Mouse (Mus musculus) v-Abl transformed pro-B cells (cell line): ENCODE data around the gene Rpl3.
"Not testable (repeated sequence)": the region's sequence is repeated elsewhere in the genome, so short reads cannot be mapped to it uniquely, and the experiment has no call there.

Experiments
- in situ Hi-C, 2 experiments: fragments of 400-800 bp; cut with MboI; formaldehyde crosslinking; loops; one replicate each; pipeline ENCODE4 v1.15.1; 2025; ENCODE audit not compliant: unreplicated experiment in 2 of 2

The Rpl3 gene

DNA sequence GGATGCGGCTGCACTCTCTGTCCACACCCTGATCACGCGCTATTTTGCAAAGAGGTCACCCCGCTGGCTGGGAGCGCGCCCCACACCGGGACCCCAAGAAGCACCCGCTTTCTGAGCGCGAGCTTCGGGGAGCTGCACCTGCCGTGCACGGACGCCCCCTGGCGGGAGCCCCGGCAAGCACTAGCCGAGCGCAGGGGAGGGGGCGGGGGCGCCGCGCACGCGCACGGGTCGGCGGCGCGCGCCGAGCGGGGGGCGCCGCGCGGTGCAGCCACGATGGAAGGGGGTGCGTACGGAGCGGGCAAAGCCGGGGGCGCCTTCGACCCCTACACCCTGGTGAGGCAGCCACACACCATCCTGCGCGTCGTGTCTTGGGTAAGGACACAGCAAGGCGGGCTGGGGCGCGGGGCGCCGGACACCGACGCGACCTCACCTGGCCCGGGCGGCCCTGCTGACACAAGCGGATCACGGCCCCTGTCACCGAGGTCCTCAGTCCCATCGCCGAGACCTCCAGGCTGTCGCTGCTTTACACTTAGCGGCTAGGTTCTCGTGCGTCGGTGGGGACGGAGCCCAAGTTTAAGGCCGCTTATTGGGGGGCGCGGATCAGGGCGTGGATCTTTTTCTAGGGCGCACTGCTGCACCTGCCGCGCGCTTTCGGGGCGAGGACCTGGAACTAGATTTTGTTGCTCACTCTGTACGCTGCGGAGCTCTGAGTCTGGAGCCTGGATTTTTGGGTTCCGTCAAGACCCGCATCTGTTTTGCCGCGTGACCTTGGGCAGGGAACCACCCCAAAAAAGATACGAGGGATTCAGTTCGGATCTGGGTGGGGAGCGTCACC, at the start of gene Rpl3, which contains the start of gene Syngr1:
Gene Rpl3 (minus strand): TSS at position 748 of the 835 bp plus-strand sequence.
Gene Syngr1 (plus strand): TSS at position 214 of the 835 bp plus-strand sequence.
- in situ Hi-C loops, result loop anchor here (5.0 to 10.0 kb wide), 3 partner anchors 131 to 613 kb away; no protein-coding TSS in a partner anchor

DNA sequence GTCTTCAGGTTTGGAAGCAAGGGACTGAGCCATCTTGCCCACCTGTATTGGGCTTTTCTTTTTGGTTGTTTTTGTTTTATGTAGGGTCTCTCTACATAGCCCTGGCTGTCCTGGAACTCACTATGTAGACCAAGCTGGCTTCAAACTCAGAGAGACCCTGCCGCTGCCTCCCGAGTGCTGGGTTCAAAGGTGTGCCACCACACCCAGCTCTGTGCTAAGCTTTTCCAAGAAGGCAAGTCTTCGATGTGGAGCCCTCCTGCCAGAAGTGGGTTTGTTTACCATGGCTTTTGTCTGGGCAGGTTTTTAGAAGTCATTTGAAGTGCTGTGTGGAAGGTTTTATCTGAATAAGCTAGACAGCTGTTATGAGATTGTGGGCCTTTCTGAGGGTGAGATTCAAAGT, 49.2 kb upstream of the Rpl3 start:
- in situ Hi-C loops, result no loop called here

DNA sequence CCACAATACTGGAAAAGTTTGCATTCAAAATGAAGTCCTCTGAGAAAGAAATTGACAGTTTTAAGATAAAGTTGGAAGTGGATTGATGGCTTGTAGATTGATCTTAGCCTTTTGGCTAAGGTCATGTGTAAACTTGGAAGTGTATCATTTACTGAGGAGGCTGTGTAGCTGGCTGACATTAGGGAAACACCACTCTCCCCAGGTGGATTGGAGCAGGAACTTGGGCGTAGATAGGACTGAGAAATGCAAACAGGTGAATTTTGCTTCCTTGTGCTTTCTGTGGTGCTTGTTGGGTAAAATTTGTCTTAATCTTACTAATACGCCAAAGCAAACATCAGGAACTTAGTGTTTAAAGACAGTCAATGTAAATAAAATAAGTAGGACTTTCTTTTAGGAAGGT, 48.6 kb upstream of the Rpl3 start:
- in situ Hi-C loops, result no loop called here

DNA sequence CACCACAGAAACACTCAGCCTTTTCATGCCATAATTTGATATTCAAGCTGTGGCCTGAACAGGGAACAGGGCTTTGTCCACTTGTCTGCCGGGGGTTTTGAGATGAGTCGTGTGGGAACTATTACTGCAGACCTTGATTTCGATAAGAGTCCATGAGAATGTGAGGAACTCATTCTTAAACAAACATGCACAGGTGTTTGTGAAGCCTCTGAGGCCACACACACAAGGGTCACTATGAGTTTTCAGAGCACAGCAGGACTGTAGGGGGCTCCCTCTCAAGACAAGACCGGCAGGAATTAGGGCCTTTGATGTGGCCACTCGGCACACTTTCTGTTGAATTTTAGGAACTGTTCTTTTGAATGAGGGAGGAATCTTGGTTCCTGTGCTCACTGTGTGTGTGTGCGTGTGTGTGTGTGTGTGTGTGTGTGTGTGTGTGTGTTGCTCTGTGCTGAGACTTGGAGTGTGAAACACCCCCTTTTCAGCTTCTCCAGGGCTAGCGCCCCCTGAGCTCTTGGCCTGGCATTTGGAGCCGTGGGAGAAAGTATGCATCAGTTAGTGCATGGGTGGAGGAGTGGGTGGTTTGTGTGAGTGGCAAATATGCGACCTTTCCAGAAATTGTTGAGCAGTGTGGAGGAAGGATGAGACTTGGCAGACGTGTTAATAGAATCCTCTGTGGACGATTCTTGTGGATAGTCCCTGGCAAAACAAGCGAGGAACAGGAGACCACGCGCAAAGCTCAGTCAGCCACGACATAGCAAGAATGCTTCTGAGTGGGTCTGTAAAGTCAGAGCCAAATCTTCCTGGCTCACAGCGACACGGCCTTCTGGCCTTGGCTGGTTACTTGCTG, 46.5 kb upstream of the Rpl3 start:
- in situ Hi-C loops, result no loop called here

DNA sequence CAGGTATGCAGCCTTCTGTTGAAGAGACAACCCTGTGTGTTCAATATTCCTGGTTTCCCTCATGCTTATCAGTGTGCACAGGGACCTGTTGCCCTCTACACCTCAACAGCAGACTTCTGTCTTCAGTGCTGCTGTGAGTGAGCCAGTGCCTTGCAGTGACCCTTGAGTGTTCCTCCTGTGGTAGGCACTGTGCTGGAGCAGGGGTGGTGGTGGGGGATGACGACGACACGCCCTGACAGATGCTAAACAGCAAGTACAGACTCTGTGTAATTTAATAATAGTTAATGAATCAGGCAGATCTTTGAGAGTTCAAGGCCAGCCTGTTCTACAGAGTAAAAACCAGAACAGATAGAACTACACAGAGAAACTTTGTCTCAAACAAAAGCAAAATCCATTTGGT, 45.0 kb upstream of the Rpl3 start:
- in situ Hi-C loops, result no loop called here

DNA sequence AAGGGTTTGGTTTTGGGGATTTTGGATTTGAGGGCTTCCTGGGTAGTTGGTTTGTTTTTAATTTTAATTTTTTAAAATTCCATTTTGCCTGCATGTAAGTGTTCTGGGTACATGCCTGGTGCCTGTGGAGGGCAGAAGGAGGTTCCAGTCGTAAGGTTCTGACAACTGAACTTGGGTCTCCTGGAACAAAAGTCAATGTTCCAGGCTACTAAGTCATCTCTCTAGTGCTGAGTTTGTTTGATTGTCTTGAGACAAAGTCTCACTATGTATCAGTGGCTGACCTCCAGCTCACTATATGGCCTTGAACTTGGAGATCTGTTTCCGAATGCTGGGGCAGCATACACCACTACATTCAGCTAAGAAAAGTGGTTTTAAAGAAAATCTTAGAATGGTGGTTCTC, 43.8 kb upstream of the Rpl3 start:
- in situ Hi-C loops, result no loop called here

DNA sequence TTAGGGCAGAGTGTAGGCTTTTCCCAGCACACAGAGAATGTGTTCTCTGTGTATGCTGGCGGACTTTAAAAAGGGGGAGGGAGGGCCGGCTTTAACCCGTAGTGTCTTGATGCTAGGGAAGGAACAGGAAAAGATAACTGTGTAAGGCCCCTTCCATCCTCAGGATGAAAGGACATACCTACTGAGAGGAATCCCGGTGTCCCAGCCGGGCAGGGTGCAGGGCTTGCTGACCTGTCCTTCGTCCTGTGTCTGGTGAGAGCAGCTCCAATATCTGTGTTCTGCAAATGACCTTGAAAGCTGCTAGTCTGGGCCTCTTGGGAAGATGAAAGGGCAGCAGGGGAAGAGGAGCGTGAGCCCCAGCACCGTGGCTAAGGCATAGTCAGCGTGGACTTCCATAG, 42.8 kb upstream of the Rpl3 start:
- in situ Hi-C loops, result no loop called here

DNA sequence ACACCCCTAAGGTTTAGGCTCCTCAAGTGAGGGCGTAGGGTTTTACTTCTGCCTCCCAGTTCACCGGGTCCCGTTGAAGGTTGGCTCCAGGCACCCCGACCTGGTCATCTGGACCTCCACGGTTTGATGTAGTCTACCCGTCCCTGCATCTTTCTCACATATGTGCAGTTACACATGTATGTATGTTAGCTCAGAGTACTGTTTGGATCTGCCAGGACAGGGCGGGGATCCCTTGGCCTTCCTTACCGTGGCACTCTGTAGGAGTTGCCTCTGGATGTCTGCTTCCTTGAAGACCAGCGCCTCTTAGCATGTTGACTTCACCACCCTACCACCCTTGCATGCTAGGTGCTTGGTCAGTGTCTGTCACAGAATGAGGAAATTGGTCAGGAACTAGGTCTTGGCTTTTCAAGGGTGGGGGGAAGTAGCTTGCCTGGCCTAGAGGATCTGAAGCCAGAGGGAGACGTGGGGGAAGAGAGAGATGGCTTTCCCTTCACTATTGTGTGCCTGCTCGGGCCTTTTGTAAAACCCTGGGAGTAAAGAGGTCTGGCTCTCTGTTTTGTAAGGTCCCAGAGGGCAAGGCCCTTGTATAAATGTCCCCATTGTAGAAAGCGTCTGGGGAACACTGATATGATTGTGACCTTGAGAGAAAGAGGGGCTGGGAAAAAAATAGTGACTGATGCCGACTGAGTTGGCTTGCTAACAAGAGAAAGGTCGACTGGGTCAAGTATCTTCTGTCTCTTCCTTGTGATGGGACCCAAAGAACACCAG, 42.2 kb upstream of the Rpl3 start:
- in situ Hi-C loops, result no loop called here

DNA sequence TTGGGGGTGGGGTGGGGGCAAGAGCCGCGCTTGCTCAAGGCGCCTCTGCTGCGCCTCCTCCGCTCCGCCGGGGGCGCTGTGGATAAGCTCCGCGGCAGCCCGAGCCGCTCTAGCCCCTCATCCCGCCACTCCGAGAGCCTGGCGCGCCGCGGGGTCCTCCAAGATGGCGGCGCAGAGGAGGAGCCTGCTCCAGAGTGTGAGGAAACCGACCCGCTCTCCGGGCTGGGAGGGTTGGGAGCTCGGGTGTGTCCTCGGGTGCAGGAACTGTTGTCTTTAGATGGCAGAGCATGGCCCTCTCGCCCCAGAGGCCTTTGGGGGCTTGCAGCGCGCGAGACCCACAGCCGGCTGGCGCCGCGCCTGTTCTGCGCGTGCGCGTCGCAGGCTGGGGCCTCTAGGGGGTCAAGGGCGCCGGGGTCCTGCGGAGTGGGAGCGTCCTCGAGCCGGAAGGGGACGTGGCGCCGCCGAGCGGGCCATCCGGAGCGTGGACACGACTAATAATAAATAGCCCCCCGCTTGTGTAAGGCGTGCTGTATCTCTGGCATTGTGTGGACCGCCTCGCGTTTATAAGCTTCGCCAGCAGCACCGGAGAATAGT, 41.4 kb upstream of the Rpl3 start, which contains the start of gene Tab1:
Gene Tab1 (plus strand): TSS at position 135 of the 594 bp plus-strand sequence.
- in situ Hi-C loops, result no loop called here

DNA sequence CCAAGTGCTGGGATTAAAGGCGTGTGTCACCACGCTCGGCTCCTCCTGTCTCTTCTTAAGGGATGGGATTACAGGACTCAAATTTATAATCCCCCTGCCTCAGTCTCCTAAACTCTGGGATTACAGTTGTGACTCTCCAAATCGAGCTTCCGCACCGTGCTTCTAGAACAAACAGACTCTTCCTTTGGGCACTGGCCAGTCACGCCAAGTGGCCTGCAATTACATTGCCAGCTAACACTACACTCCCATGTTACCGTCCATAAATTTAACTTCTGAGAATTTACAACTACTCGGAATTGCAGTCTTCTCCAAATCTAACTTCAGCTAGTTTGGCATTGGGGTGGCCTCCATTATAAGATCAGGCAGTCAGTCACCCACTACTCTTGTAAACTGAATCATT, 40.8 kb upstream of the Rpl3 start:
- in situ Hi-C loops, result no loop called here

DNA sequence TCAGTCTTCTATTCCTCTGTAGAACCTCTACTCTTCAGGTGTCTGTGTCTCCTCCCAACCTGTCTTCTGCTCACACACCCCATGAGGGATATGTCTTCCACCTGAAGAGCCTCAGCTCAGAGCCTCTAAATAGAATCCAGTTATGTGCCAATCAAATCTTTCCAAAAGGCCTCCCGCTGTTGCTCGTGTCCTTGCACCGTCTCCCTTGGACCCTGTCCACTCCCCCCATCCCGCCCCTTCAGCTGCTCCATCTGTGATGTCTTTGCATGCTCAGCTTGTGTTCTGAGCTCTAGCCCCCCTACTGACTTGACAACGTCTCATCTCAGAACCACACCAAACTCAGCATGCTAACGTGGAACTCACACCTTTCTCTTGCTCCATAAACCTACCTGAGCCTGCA, 39.8 kb upstream of the Rpl3 start:
- in situ Hi-C loops, result no loop called here

DNA sequence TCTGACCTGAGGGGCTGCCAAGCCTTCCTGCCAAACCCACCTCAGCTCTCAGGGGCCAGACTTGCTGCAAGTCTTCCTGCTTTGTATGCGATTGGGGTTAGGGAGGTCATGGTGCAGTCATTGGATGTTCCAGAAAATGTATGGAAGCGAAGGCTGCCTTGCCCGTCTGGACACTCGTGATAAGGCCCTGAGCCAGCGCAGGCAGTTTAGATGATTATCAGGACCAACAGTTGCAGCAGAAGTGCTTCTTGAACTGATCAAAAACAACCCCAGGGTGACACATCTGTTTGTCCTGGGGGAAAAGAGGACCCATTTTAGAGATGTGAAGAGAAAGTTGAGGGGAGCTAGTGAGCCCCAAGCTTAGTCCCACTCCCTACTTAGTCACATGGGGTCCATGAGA, 39.0 kb upstream of the Rpl3 start:
- in situ Hi-C loops, result no loop called here

DNA sequence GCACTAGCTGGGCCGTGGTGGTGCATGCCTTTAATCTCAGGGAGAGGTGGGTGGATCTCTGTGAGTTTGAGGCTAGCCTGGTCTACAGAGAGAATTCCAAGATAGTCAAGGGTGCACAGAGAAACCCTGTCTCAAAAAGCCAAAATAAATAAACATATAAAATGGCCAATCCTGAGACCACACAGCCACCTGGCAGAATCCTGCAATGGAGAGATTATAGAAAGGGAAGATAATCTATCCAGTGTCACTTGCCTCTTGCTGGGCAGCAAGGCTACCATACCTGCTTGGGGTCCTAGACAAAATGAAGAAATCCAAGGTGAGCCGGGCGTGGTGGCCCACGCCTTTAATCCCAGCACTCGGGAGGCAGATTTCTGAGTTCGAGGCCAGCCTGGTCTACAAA, 38.3 kb upstream of the Rpl3 start:
- in situ Hi-C loops, result no loop called here

DNA sequence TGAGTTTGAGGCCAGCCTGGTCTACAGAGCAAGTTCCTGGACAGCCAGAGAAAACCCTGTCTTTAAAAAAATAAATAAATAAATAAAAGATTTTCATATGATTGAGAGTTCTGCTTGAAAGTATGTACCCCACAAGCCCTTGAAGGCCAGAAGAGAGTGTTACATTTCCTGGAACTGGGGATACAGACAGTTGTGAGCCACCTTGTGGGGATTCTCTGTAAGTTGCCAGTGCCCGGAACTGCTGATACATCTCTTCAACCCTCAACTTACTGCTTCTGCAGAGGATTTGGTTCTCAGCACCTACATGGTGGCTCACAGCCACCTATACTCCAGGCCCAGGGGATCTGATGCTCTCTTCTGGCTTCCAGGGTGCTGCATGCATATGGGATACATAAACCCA, 35.5 kb upstream of the Rpl3 start:
- in situ Hi-C loops, result no loop called here

DNA sequence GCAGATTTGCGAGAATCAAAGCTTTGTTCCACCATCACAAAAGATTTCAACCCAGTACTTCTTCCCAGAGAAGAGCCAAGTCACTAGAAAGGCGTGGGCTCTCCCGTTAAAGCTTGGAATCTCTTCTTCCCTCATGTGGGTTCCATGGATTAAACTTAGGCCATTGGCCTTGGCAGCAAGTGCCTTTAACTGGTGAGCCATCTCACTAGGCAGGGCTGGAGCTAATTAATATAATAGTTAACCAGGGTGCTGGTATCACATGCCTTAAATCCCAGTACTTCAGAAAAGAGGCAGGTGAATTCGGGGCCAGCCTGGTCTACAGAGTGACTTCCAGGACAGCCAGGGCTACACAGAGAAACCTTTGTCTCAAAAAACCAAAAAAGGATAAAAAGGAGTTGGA, 33.0 kb upstream of the Rpl3 start:
- in situ Hi-C loops, result no loop called here

DNA sequence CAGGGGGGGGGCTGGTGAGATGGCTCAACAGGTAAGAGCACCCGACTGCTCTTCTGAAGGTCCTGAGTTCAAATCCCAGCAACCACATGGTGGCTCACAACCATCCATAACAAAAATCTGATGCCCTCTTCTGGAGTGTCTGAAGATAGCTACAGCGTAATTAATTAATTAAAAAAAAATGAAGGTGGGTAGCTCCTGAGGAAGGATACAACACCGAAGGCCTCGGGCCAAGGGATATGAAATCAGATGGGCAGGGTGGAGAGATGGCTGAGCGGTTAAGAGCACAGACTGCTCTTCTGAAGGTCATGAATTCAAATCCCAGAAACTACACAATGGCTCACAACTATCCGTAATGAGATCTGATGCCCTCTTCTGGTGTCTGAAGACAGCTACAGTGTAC, 30.8 kb upstream of the Rpl3 start:
- in situ Hi-C loops, result not testable (repeated sequence)

DNA sequence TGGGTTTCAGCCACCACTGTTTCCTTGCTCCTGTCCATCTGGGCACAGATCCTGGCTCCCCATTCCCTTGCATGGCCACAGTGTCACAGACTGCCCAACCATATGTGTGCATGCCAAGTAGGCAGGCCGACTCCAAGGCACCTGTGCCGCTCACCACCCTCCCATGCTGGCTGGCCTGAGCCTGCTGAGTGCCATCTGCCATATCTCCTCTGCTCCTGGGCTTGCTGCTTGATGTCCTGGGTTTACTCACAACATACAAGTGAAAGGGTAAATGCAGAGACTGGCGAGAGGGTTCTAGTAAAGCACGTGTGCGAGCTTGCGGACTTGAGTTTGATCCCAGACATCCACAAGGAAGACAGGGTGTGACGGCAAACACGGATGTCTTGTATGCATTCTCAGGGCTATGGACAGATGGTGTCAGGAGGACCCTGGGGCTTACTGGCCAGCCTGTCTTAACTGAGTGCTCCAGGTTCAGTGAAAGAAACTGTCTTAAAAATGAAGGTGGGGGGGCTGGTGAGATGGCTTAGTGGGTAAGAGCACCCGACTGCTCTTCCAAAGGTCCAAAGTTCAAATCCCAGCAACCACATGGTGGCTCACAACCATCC, 30.2 kb upstream of the Rpl3 start:
- in situ Hi-C loops, result no loop called here

DNA sequence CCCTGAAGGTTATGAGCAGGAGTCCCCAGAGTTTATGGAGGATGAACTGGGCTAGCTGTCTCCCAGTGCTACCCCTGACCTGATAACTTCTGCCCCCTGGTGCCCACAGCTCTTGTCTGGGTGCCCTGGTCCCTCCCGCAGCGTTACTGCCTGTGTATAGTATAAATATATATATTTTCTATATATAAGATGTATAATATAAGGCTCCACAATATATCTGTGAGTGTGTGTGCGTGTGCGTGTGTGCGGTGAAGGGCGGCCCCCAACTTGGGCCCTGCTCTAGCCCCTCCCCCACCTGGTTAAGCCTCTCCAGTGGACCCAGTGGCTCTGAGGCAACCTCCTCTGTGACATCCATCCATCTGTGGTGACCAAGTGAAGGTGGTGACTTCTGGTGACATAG, 27.4 kb upstream of the Rpl3 start:
- in situ Hi-C loops, result loop anchor here in 1 of 2 experiments (10.0 kb wide), 1 partner anchor 96 kb away; no protein-coding TSS in a partner anchor

DNA sequence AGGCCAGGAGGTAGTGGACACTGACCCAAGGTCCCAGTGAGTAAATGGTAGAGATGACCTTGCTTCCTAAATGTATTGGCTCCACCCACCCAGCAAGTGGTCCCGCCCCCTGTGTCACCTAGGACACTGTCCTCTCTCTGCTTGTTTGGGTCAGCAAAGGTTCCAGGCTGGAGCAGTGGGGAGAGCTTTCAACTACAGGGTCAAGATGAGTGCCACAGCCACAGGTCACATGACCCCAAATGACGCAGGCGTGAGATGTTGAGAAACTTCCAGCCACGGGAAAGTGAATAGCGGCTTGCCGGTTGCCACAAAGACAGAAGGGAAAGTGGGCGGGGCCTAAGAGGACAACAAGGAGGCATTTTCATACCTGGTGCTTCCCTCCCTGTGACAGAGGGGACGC, 25.5 kb upstream of the Rpl3 start:
- in situ Hi-C loops, result loop anchor here in 1 of 2 experiments (10.0 kb wide), 1 partner anchor 98 kb away; no protein-coding TSS in a partner anchor
